Mouse (Mus musculus): ENCODE data around the gene Dctd.

- no peak for TF ChIP-seq CTCF (IDR thresholded peaks at IDR 0.05; ENCODE audit: extremely low read depth, insufficient read length, insufficient replicate concordance, low read depth, low read length)
- no peak for TF ChIP-seq POLR2A (IDR thresholded peaks at IDR 0.05; ENCODE audit: low read depth, low read length)
These were observed 79.0 kb downstream of the Dctd start for GRCm38 (mm10) chr8:48177876-48178275.
